Mouse (Mus musculus) CH12.LX (cell line): ENCODE measurements around the gene Irf3. TPM values are rescaled to one million over a fixed set of nuclear protein-coding genes. Genes with fewer than 3 reads are reported as not detected.

ENCODE experiments used
- DNase-seq: peaks from one replicate; pipeline ENCODE4 v3.0.0-alpha.2; 2013; ENCODE audit errors: extremely low read depth
- H3K27ac ChIP-seq: 2 replicates; pipeline ENCODE4 v1.5.1; 2012; ENCODE audit warnings: low read depth, mild to moderate bottlenecking, control low read depth, moderate library complexity; ENCODE audit not compliant: insufficient read depth
- H3K27me3 ChIP-seq: replicated peaks from 2 replicates; pipeline ENCODE3; 2012; ENCODE audit warnings: inconsistent platforms
- H3K36me3 ChIP-seq, 2 experiments: replicated peaks in 1 of 2; 2 replicates each; pipeline versions ENCODE3 to v1.6.1; 2012; ENCODE audit warnings: inconsistent platforms in 1 of 2, low read length in 1 of 2, mild to moderate bottlenecking in 1 of 2, mixed read lengths in 1 of 2, moderate library complexity in 1 of 2; ENCODE audit not compliant: control insufficient read depth in 1 of 2, insufficient read depth in 1 of 2
- H3K4me1 ChIP-seq, 2 experiments: 2 replicates each; pipeline ENCODE4 v1.6.1; 2012; ENCODE audit warnings: inconsistent platforms in 1 of 2, moderate library complexity in 1 of 2; ENCODE audit not compliant: insufficient read depth in 2 of 2, control insufficient read depth in 1 of 2
- H3K4me2 ChIP-seq: 2 replicates; pipeline ENCODE4 v1.6.1; 2012; ENCODE audit warnings: low read depth, mild to moderate bottlenecking, control low read depth; ENCODE audit not compliant: poor library complexity, insufficient read depth, severe bottlenecking
- H3K4me3 ChIP-seq, 3 experiments: fragments of 150-350 bp in 1 of 3; sonication (generic) in 1 of 3; replicated peaks in 1 of 3; 2 replicates each; pipeline versions ENCODE3 to v1.5.1; 2011 to 2012; ENCODE audit warnings: low read depth in 2 of 3, low read length in 2 of 3, mild to moderate bottlenecking in 2 of 3, moderate library complexity in 2 of 3, control low read depth in 1 of 3, improper control_type of control experiment in 1 of 3, inconsistent platforms in 1 of 3, mixed read lengths in 1 of 3; ENCODE audit not compliant: poor library complexity in 1 of 3
- H3K79me2 ChIP-seq: replicated peaks from 2 replicates; pipeline ENCODE4 v1.6.1; 2012; ENCODE audit warnings: mild to moderate bottlenecking, moderate library complexity; ENCODE audit not compliant: control insufficient read depth, poor library complexity, insufficient read depth, severe bottlenecking; ENCODE audit errors: extremely low read depth
- H3K9ac ChIP-seq: 2 replicates; pipeline ENCODE4 v1.6.1; 2012; ENCODE audit warnings: low read depth, mild to moderate bottlenecking, control low read depth, moderate library complexity; ENCODE audit not compliant: insufficient read depth
- H3K9me3 ChIP-seq: replicated peaks from 2 replicates; pipeline ENCODE3; 2012; ENCODE audit warnings: low read length, inconsistent platforms, mixed read lengths
- CHD2 ChIP-seq: IDR thresholded peaks from 2 replicates; pipeline ENCODE4 v1.6.1; 2011; ENCODE audit warnings: low read length, improper control_type of control experiment
- CTCF ChIP-seq, 2 experiments: IDR thresholded peaks in 1 of 2; conservative IDR thresholded peaks in 1 of 2; 2 replicates each; pipeline ENCODE4 v1.5.1; 2011 to 2012; ENCODE audit warnings: low read depth in 2 of 2, low read length in 2 of 2, improper control_type of control experiment in 1 of 2, inconsistent platforms in 1 of 2, mild to moderate bottlenecking in 1 of 2, moderate library complexity in 1 of 2
- ETS1 ChIP-seq: conservative IDR thresholded peaks from 2 replicates; pipeline ENCODE4 v1.6.1; 2012; ENCODE audit warnings: low read depth, mild to moderate bottlenecking, inconsistent platforms, low read length, improper control_type of control experiment, moderate library complexity
- HCFC1 ChIP-seq: IDR thresholded peaks from 2 replicates; pipeline ENCODE4 v1.6.1; 2012; ENCODE audit warnings: low read depth, mild to moderate bottlenecking, inconsistent platforms, low read length, improper control_type of control experiment
- KAT2A ChIP-seq: IDR thresholded peaks from 2 replicates; pipeline ENCODE4 v1.6.1; 2012; ENCODE audit warnings: low read length, improper control_type of control experiment, inconsistent platforms; ENCODE audit not compliant: insufficient replicate concordance
- MAFK ChIP-seq: IDR thresholded peaks from 2 replicates; pipeline ENCODE4 v1.6.1; 2011; ENCODE audit warnings: low read length, improper control_type of control experiment; ENCODE audit not compliant: insufficient replicate concordance
- MAX ChIP-seq: IDR thresholded peaks from 2 replicates; pipeline ENCODE4 v1.6.1; 2011; ENCODE audit warnings: low read length, improper control_type of control experiment
- MAZ ChIP-seq: IDR thresholded peaks from 2 replicates; pipeline ENCODE4 v1.6.1; 2012; ENCODE audit warnings: low read depth, mild to moderate bottlenecking, inconsistent platforms, low read length, improper control_type of control experiment, moderate library complexity
- PAX5 ChIP-seq: IDR thresholded peaks from 2 replicates; pipeline ENCODE4 v1.6.1; 2012; ENCODE audit warnings: low read length, inconsistent platforms, mixed read lengths
- RAD21 ChIP-seq: IDR thresholded peaks from 2 replicates; pipeline ENCODE4 v1.6.1; 2011; ENCODE audit warnings: low read depth, mild to moderate bottlenecking, low read length, improper control_type of control experiment, moderate library complexity
- SIN3A ChIP-seq: IDR thresholded peaks from 2 replicates; pipeline ENCODE4 v1.6.1; 2012; ENCODE audit warnings: low read length, improper control_type of control experiment, inconsistent platforms
- TCF12 ChIP-seq: IDR thresholded peaks from 2 replicates; pipeline ENCODE4 v1.6.1; 2014; ENCODE audit warnings: low read depth, mild to moderate bottlenecking, inconsistent platforms, low read length, improper control_type of control experiment
- USF2 ChIP-seq: conservative IDR thresholded peaks from 2 replicates; pipeline ENCODE4 v1.6.1; 2011; ENCODE audit warnings: low read depth, low read length, improper control_type of control experiment
- ZKSCAN1 ChIP-seq: IDR thresholded peaks from 2 replicates; pipeline ENCODE4 v1.6.1; 2012; ENCODE audit warnings: low read depth, inconsistent platforms, low read length, improper control_type of control experiment, borderline replicate concordance
- ZMIZ1 ChIP-seq: IDR thresholded peaks from 2 replicates; pipeline ENCODE4 v1.6.1; 2012; ENCODE audit warnings: low read depth, mild to moderate bottlenecking, inconsistent platforms, low read length, improper control_type of control experiment
- dilution Hi-C: fragments of 300-500 bp; cut with MboI; formaldehyde crosslinking; loops from 2 replicates; pipeline ENCODE4 v1.14.3; 2020; ENCODE audit warnings: low sequenced_read_pairs; ENCODE audit not compliant: extremely low pct_unique_long_range_greater_than_20kb, extremely low pct_ligation_motif_present
- in situ Hi-C: fragments of 300-500 bp; cut with MboI; formaldehyde crosslinking; loops from 3 replicates; pipeline ENCODE4 v1.14.3; 2019; ENCODE audit warnings: low sequenced_read_pairs, low pct_ligation_motif_present, low pct_unique_long_range_greater_than_20kb, mixed read lengths
- polyA plus RNA-seq: library from polyadenylated mRNA; unstranded; fragments of >175 nt; gene quantifications from 2 replicates; pipeline ENCODE4 v1.2.1, GENCODE M21; 2012; ENCODE audit warnings: low read depth; ENCODE audit not compliant: insufficient read length
- total RNA-seq, 2 experiments: library from RNA; depleted of rRNA; stranded (reverse); fragments of 300-350 nt in 1 of 2; fragments of >200 nt in 1 of 2; gene quantifications; 2 replicates each; pipeline ENCODE4 v1.2.3; 2012 to 2014

Irf3 gene
- total and polyA plus RNA-seq, 3 experiments: 33.5 to 79.7 (median 56.5) TPM

- no peak for TF ChIP-seq HCFC1
- TF ChIP-seq TCF12: no peak
- no peak for TF ChIP-seq KAT2A
- no peak for TF ChIP-seq CHD2
- TF ChIP-seq ETS1: no peak
- no peak for TF ChIP-seq MAFK
- TF ChIP-seq MAX: no peak
- TF ChIP-seq, all 38 proteins: peak for 0
- in situ Hi-C loops: no loop called here
- Histone ChIP-seq H3K79me2 (no peaks in the 10 kb centered on the region), H3K4me3 (no peak overlapping the region), H3K4me2 (no peak overlapping the region), H3K36me3 (peaks cover 36 to 60% of the 10 kb centered on the region in 2 experiments), H3K9ac (no peak overlapping the region), H3K9me3 (no peaks in the 10 kb centered on the region), H3K4me1 (peaks cover 7 to 25% of the 10 kb centered on the region in 2 experiments; a peak in 3 of 4 replicates), H3K27ac (no peak overlapping the region), H3K27me3 (no peaks in the 10 kb centered on the region)
- dilution Hi-C loops: no loop called here
- no peak for DNase-seq
Measured at GRCm38 (mm10) chr7:44975117-44975419, 22.4 kb upstream of the Irf3 start.

GRCm38 (mm10) chr7:44978300-44978699, 19.1 kb upstream of the Irf3 start:
- no peak for DNase-seq
- in situ Hi-C loops (no loop called here), dilution Hi-C loops (no loop called here)
- H3K36me3 ChIP-seq: peaks cover 57 to 82% of the 10 kb centered on the region in 2 experiments
- no peak overlapping the region for H3K4me2 ChIP-seq
- peaks cover 11% of the 10 kb centered on the region for H3K79me2 ChIP-seq
- H3K27me3 ChIP-seq: no peaks in the 10 kb centered on the region
- no peak overlapping the region for H3K4me3 ChIP-seq
- TF ChIP-seq RAD21 (no peak), SIN3A (no peak), PAX5 (no peak), CHD2 (no peak), ZMIZ1 (no peak), ZKSCAN1 (no peak), MAFK (no peak), CTCF (conservative IDR thresholded peaks at IDR 0.05 in 1 of 2, IDR thresholded peaks at IDR 0.05 in 1 of 2; ENCODE audit: low read depth in 2 of 2, low read length in 2 of 2) (no peak), MAZ (no peak)
- peaks cover 0 to 12% of the 10 kb centered on the region in 2 experiments; a peak in 2 of 4 replicates for H3K4me1 ChIP-seq
- no peak overlapping the region for H3K27ac ChIP-seq
- no peak overlapping the region for H3K9ac ChIP-seq
- H3K9me3 ChIP-seq: no peaks in the 10 kb centered on the region

- H3K27me3 ChIP-seq: no peaks in the 10 kb centered on the region
- no peak for DNase-seq
- dilution Hi-C loops (no loop called here), in situ Hi-C loops (no loop called here)
- H3K9ac ChIP-seq: no peak overlapping the region
- peaks cover 7 to 22% of the 10 kb centered on the region in 2 experiments for H3K4me1 ChIP-seq
- peaks cover 39% of the 10 kb centered on the region for H3K79me2 ChIP-seq
- H3K4me2 ChIP-seq: no peak overlapping the region
- TF ChIP-seq USF2: no peak
- peaks cover 56 to 81% of the 10 kb centered on the region in 2 experiments for H3K36me3 ChIP-seq
- no peak overlapping the region for H3K4me3 ChIP-seq
- H3K27ac ChIP-seq: no peak overlapping the region
- H3K9me3 ChIP-seq: no peaks in the 10 kb centered on the region
Measured at GRCm38 (mm10) chr7:44981539-44981938, 15.9 kb upstream of the Irf3 start.
